Mouse (Mus musculus): ENCODE measurements around the gene Gipr. TPM values are rescaled to one million over a fixed set of nuclear protein-coding genes. Genes with fewer than 3 reads are reported as not detected.

Gene Gipr
- total RNA-seq, 2 experiments from 2014 or later, result not detected

DNA sequence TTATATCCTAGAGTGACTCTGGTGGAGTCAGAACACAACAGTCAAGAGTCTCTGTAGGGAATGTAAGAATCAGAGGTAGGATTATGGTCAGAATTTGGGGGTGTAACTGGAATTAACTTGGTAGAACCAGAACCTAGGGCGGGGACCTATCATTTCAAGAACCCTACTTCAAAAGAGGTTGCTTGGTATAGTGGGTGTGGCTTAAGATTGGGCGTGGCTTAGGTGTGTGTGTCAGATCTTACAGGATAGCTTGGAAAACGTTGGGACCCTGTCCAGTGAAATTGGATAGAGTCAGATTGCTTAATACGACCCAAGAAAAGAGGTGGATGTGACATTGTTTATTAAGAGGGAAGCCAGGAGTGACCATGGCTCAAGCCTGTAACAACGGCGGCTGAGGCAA is 14.0 kb upstream of the Gipr start:
- no peak for ATAC-seq (replicated peaks; ENCODE audit: low FRiP score, low TSS enrichment, poor library complexity, severe bottlenecking)

DNA sequence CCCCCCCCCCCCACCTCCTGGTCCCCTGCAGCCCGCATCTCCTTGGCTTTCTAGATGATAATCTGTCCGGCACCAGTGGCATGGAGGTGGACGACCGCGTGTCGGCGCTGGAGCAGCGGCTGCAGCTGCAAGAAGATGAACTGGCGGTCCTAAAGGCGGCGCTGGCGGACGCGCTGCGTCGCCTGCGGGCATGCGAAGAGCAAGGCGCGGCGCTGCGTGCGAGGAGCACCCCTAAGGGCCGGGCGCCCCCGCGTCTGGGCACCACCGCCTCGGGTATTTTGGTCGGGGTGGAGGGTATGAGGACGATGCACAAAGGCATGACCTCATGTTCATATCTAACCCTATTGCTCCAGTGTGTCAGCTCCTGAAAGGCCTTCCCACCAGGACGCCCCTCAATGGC is 13.2 kb upstream of the Gipr start:
- ATAC-seq (replicated peaks; ENCODE audit: low FRiP score, low TSS enrichment, poor library complexity, severe bottlenecking), result peak; percentile 69

DNA sequence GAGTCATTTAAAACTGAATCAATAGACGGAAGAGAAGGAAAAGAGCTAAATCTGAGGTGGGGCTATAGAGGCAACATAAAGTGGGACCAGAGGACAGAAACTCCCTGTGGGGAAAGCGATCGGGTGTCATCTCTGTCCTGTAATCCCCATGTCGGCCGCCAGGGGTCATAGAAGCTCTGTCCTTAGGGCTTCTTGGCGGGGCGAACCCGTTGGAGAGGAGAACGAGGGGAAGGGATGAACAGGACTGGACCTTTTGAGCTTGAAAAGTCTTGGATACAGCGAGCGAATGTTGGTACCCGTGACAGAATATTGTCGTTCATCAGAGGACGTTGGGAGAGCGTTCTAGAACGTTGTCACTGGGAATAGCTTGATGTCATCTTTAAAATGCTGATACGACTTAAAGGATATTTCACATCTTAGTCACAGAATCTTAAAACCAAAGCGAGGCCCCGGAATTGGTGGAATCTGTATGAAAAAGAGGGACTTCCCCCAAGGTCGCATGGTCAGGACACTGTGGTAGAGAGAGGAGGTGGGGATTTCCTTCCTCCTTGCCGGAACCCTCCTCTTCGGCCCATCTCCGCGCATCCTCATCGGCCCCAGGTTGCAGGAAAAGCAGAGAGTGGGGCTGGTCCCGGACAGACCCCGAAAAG is 12.6 kb upstream of the Gipr start:
- ATAC-seq (replicated peaks; ENCODE audit: low FRiP score, low TSS enrichment, poor library complexity, severe bottlenecking), result peak; percentile 45

DNA sequence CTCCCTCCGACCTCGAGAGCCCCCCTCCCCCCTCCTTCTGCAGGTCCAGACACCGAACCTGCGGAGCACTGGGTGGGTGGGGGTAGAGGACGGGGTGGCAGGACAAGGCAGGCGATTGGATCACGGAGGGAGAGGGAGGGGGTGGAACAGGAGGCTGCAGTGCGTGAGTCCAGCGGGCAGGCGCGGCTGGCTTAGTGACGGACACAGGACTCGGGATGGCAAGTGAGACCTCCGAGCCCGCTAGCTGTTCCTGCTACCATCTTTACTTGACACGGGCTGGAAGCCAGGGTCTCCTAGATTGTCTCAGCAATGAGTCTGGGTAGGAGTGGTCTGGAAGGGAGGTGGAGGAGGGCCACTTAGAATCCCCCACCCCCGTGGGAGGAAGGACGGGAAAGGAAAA is 12.1 kb upstream of the Gipr start:
- ATAC-seq (replicated peaks; ENCODE audit: low FRiP score, low TSS enrichment, poor library complexity, severe bottlenecking), result no peak

DNA sequence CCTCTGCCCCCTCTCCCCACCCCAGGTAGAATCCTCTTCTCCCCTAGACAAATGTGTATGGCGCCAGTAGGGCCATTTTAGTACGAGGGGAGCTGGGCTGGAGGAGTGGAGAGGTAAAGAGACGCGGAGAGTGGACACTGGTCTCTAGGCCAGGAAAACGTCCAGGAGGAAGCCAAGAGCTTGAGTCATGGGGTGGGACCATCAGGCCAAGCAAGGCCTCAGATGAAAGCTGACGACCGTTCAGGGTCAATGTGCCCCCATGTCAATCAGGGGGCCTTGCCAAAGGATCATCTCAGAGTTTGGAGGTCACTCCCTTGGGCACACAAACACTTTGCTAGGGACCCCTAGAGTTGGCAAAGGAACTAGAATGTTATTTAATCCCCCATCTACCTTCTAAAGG is 11.3 kb upstream of the Gipr start:
- no peak for ATAC-seq (replicated peaks; ENCODE audit: low FRiP score, low TSS enrichment, poor library complexity, severe bottlenecking)

DNA sequence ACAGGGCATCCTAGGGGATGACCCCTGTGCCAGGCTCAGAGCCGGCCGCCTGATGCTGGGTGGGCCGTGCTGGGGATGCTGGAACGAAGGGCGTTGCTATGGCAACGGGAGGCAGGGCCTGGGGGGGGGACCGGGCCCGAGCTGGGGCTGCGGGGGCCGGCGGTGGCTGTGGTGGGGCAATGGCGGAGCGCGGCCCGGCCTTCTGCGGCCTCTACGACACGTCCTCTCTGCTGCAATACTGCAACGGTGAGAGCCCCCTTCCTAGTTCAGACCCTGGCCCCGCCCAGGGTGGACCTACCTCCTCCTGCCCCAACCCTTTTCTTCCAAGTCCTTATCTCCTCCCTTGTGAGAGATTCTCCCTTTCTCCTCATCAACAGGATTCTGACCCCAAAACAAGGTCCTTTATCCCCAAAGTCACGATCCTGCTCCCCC is 10.6 kb upstream of the Gipr start:
- ATAC-seq (replicated peaks; ENCODE audit: low FRiP score, low TSS enrichment, poor library complexity, severe bottlenecking), result no peak

DNA sequence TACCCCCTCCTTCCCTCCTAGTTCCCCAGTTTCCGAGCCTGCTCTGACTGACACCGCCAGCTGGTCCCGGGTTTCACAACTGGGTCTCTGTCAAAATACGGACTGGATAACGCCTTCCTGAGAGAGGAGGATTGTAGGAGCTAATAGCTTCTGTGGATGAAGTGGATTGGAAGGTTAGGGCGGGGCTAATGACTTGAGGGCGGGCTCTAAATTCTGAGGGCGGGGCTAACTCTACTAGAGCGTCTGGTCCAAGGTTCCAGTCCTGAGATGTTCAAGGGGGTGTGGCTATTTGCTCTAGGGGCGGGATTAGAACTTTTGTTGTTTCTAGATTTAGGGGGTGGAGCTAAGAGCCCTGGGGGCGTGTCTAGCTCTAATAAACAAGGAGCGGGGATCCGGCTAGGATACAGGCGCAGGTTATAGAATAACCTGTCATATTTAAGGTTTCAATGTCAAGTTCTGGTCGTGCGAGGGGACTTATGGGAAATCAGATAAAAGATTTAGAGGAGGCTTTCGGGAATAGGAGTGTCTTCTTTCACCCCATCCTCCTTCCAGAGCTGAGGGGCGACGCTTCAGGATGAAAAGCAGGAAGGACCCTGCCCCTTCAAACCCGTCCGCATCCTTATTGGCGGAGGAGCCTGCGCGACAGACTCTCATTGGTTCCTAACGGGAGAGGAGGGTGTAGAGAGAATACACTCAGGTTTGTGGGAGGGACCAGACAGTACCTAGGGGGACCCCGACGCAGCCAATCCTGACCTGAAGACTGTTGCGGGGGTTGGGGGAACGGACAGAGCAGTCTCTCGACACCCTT is 10.0 kb upstream of the Gipr start, which contains the start of gene Eml2:
TSS of gene Eml2 (plus strand) at position 714 of the 808 bp plus-strand sequence.
- peak; percentile 27; the same call in 1 of the 2 replicates for ATAC-seq (replicated peaks; ENCODE audit: low FRiP score, low TSS enrichment, poor library complexity, severe bottlenecking)

DNA sequence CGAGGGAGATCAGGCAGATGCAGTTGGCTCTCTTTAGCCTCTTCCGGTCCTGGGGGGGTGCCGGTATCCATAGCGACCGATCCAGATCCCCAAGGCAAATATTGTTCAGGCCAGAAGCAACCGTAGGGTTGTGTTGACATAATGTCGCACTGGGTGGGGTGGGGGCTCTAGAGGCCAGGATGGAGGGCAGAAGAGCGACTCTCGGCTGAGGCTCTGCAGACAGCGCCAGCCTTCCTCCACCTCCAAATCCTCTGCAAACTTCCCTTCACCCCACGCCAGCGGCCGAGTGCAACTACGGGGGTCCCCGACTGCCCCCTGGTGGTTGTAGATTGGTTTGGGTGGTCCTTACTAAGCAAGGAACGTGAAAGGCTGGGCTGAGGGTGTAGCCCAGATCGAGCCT is 6.9 kb upstream of the Gipr start:
- peak; percentile 80 for ATAC-seq (replicated peaks; ENCODE audit: low FRiP score, low TSS enrichment, poor library complexity, severe bottlenecking)

DNA sequence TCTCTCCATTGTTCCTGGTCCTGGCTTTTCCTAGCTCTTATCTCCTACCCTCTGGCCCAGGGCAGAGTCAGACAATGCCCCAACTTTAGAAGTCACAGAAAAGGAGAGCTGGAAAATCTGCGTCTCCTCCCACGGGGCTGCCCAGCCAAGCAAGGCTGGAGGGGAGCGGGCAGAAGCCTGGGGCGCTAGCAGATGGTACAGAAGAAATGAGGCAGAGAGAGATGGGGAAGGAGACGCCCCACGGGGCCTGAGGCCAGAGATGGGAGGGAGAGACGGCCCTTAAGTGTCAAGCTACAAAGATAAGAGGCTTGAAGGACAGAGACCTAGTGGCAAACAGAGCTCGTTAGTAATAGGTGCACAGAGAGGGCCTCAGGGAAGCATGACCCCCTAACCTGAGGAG is 5.9 kb upstream of the Gipr start:
- ATAC-seq (replicated peaks; ENCODE audit: low FRiP score, low TSS enrichment, poor library complexity, severe bottlenecking), result no peak

DNA sequence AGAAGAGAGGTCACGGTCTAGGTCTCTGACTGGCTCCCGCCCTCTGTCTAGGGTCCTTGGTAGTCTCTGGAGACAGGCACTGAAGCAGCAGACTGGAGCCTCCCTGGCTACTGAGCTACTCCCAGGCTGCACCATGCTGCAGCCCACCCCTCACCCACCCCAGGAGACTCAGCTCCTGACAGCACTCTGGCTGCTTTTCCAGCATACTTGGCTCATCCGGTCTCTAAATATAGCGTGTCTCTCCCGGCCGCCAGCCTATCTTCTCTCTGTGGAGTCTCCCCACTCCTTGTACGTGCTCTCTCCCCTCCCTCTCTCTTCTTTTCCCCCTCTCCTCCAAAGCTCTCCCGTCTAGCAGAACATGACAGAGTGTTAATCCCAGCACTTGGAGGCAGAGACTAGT is 4.2 kb upstream of the Gipr start:
- no peak for ATAC-seq (replicated peaks; ENCODE audit: low FRiP score, low TSS enrichment, poor library complexity, severe bottlenecking)

DNA sequence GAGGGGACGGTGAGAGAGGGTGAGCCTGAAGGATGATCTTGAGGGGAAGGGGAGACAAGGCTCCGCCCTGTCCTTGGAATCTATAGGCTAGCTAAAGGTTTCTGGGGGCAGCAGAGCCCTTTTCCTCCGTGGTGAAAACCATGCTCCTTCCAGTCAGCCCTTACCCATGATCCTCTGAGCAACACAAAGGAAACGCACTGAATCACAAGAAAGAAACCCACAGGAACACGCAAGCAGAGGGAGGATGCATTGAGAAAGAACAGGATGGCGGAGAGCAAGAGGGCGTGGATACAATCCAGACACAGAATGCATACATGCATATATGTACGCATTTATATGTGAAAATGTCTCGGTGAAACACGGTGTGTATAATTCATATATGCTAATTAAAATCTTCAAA is 3.6 kb upstream of the Gipr start:
- ATAC-seq (replicated peaks; ENCODE audit: low FRiP score, low TSS enrichment, poor library complexity, severe bottlenecking), result no peak

DNA sequence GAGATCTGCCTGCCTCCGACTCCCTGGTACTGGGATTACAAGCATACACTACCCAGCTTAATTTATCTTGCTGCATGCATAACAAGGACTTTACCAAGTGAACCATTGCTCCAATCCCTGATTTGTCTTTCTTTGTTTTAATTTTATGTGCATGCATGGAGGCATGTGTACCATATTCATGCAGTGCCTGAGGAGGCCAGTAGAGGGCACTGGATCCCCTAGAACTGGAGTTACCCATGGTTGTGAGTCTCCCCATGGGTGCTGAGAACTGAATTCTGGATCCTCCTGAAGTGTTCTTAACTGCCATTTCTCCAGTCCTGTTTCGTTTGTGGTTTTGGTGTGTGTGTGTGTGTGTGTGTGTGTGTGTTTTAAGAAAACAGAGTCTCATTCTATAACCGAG is 1.1 kb upstream of the Gipr start:
- no peak for ATAC-seq (replicated peaks; ENCODE audit: low FRiP score, low TSS enrichment, poor library complexity, severe bottlenecking)

DNA sequence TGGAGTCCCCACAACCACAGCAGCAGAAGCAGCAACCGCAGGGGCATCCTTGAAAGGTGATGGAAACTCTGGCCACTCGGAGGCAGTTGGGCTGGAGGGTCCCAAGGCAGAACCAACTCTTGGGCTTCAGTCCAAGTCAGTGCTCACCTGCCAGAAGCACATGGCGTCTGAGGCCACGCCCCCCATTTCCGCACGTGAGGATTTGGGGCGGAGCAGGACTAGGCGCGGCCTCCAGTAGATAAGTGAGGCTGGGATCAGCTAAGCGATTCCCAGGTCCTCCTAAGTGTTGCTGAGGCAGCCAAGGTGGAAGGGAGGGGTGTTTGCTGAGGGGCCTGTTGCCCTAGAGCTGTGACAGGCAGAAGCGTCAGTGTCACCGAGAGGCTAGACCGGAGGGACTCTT is 949 bp downstream of the Gipr start:
- peak; percentile 65 for ATAC-seq (replicated peaks; ENCODE audit: low FRiP score, low TSS enrichment, poor library complexity, severe bottlenecking)

DNA sequence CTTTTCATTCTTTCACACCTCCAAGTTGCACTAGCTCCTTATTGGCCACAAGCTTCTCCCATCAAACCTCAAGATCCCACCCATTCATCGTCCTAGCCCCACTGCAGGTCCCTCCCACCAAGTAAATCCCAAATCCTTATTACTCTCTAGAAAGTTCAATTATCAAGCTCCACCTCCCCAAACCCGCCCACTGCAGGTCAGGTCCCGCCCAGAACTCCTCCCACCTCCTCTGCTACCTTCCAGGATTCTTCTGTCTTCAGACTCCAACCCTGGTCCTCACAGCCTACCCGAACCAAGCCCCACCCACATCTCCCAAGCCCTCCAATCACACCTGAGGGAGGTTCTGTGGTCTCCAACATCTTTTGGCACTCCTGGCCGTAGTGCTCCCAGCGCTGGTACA is 1.7 kb downstream of the Gipr start:
- peak; percentile 62 for ATAC-seq (replicated peaks; ENCODE audit: low FRiP score, low TSS enrichment, poor library complexity, severe bottlenecking)

DNA sequence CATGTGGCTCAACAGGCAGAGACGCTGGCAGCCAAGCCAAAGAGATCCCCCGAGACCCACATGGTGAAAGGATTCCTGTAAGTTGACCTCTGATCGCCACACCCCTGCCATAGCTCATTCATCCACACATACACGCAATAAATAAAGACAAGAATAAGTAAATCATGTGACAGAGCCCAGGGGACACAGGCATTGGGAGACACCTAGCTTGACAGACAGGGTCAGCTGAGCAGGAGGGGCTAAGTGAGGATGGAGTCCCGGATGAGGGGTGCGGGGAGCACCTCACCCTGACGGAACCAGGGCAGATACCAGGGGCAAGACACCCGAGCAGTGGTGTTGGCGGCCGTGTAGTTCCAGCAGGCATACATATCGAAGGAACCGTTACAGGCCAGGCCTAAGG is 2.2 kb downstream of the Gipr start:
- no peak for ATAC-seq (replicated peaks; ENCODE audit: low FRiP score, low TSS enrichment, poor library complexity, severe bottlenecking)

DNA sequence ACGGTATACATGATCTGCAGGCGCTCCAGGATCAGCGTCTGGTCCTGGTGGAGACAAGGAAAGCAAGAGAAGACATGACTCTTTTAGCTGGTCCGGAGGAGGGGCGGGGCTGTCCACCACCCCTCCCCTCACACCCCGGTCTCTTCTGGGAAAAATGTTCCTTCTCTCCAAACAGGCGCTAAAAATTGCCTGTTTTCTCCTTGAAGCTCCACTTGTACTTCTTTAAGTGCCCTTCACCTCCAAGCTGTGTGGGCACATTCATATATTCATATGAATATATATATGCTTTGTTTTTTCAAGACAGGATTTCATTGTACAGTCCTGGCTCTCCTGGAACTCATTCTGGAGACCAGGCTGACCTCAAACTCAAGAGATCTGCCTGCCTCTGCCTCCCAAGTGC is 3.0 kb downstream of the Gipr start:
- ATAC-seq (replicated peaks; ENCODE audit: low FRiP score, low TSS enrichment, poor library complexity, severe bottlenecking), result no peak

DNA sequence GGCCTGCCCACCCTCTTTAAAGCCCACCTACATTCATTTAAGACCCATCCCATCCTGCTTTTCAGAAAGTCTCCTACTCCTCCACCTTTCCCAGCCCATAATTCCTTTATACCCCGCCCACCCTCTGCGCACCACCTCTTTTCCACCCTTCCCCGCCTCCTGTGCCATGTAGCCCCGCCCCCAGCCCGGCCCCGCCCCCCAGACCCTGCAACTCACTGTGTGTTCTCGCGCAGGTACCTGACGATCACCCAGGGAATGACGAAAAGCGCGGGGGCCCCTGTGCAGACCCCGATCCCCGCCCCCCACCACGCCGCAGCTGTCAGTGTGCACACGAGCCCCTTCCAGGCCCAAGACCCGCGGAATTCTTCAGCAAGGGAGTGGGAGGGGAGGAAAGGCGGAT is 5.8 kb downstream of the Gipr start:
- no peak for ATAC-seq (replicated peaks; ENCODE audit: low FRiP score, low TSS enrichment, poor library complexity, severe bottlenecking)

DNA sequence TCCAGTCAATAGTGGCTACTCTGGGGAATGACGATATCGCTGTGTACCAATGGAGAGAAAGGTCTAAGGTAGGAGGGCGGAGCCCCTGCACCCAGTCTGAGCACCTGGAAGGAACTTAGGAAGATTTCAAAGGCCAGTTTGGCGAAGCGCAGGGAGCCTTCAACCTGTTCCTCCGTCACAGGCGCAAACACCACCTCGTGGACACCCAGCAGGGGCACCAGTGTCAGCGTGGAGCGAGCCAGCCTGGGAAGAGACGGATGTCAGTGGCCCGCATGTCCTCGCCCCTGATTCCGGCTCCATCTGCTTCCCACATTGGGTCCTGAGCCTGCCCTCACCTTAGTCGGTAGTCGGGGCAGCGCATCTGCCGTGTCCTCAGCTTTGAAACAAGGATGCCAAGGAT is 6.5 kb downstream of the Gipr start:
- no peak for ATAC-seq (replicated peaks; ENCODE audit: low FRiP score, low TSS enrichment, poor library complexity, severe bottlenecking)

DNA sequence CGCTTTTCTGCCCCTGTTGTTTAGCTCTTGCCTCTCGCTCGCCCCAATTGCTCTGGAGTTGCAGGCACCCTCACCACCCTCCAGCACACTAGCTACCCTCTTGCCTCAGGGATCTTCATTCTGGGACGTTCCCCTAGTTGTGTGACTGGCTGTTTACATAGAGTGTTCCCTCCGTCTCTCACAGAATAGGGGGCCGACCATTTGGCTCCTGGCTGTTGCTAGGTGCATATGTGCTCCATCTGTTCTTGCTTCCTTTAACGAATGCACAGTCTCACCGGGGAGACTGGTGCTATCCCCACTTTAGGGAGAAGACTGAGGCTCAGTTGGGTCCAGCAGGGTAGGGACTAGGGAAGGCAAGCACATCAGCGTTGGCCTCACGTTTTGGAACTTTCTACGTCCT is 7.3 kb downstream of the Gipr start:
- ATAC-seq (replicated peaks; ENCODE audit: low FRiP score, low TSS enrichment, poor library complexity, severe bottlenecking), result no peak

DNA sequence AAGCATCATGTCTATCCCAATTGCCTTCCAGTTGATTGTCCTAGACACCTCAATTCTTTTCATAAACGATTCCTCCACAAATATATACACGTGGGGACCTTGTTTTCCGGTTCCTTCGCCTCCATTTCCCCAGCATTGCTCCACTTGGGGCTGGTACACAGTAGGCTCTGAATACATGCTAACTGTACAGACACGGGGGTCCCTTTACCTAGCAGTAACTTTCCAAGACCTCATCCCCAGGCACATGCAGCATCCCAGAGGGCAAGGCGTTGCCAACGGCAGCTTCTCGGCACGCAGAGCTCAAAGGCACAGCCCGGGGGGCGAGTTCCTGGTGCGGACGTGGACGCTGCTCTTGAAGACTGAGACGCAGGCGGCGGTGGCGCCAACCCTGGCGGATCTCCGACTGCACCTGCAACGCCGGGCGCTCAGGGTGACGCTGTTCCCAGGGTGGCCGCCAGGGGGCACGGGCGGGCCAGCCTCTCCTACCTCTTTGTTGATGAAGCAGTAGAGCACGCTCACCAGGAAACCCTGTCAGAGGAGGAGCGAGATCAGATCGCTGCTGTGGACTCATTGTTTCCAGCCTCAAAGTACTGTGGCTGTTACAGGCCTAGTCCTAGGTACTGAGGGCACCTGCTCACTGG is 8.6 kb downstream of the Gipr start:
- ATAC-seq (replicated peaks; ENCODE audit: low FRiP score, low TSS enrichment, poor library complexity, severe bottlenecking), result peak; percentile 90
